ENCODE assay signal across 8 mouse cellular contexts in the genomic region with DNA sequence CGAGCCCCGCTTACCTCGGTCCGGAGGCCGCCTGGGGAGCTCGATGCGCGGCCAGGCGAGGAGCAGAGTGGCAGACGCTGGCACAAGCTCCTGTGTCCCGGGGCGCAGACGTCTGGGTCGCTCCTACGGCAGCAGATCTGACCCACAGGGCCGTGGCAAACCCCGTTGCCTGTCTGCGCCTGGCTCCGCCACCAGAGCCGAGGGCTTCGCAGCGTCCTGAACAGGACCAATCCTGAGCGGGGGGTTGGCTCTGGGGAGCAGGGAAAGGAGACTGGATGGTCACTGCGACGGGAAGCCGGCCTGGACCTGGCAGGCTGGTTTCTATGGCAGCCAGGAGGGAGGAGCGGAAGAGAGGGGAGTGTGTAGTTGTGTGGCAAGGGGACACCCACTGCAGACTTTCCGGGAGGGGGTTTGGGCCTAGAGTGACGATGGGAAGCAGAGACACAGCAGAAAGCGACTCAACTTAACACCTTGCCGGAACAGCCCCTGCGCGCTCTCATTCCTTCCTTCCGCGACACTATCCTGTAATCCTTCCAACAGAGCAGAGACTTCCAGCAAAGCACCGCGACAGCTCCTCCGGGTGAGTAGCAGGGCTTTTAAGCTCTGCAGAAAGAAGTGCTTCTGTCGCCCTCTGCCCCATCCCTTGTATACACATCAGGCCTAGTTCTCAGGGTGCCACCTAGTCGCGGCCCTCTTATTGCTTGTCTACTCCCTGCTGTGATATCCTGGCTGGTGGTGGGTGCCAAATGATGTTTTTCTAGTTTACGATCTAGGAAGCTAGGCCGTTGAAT. TPM values are rescaled to one million over a fixed set of nuclear protein-coding genes. Genes with fewer than 3 reads are reported as not detected.
DNase-seq lines count a peak whose midpoint lies in the region; ATAC-seq and TF ChIP-seq lines count a peak whose summit lies in the region.

Gene Nim1k (minus strand): TSS at position 202 of the 791 bp plus-strand sequence.

- TF ChIP-seq POLR2A in cortical plate, adult 2 months (IDR thresholded peaks at IDR 0.05; ENCODE audit: extremely low read depth, insufficient read depth, low read length): peak; percentile 69; the same call in 1 of the 2 replicates

- TF ChIP-seq CTCF in cortical plate, adult 2 months (IDR thresholded peaks at IDR 0.05; ENCODE audit: extremely low read depth, insufficient read depth, low read length): no peak

- peaks cover 2% of the 10 kb centered on the region; the same call in 1 of the 2 replicates for H3K4me1 ChIP-seq in cortical plate, adult 2 months (ENCODE audit: control insufficient read depth, insufficient read depth, low read length)

- H3K27ac ChIP-seq in cortical plate, adult 2 months (ENCODE audit: insufficient read depth, low read length): peak within 1 kb of the TSS; percentile 80

- peak within 1 kb of the TSS; percentile 84 for H3K4me3 ChIP-seq in cortical plate, adult 2 months (ENCODE audit: insufficient read depth, low read length)

- peak; percentile 78 for DNase-seq in gastrocnemius, postnatal 10 days
- DNase-seq in hindlimb bud, embryonic 11.5 days (ENCODE audit: extremely low spot score, low read depth, low spot score): peak; percentile 42
- peak; percentile 69 to 82 for DNase-seq in left cerebral cortex, adult 9 months (ENCODE audit: low spot score in 2 of 2)
- peak; percentile 81 to 85 for DNase-seq in right cerebral cortex, adult 2 months (ENCODE audit: low spot score in 2 of 2)
- peak; percentile 75 for DNase-seq in urinary bladder, postnatal 14 days (ENCODE audit: low spot score)

- peak; percentile 82 for ATAC-seq in activated CD4-positive, CD25-positive, alpha-beta regulatory T cell, adult 4 months
- ATAC-seq in megakaryocyte, adult 5-6 weeks (ENCODE audit: poor library complexity, severe bottlenecking): peak; percentile 72

RNA-seq across cellular contexts. Expression of gene Nim1k, which starts in this region (rescaled TPM):
- polyA plus RNA-seq in activated CD4-positive, CD25-positive, alpha-beta regulatory T cell, adult 4 months (2017; shearing (Covaris generic)): 1 to 10 TPM in 1 of 2 experiments, under 1 TPM in 1; 0.62 to 1.1 TPM
- 7.0 and 7.4 TPM in 2 replicates for polyA plus RNA-seq in cortical plate, adult 2 months (2012; rRNA removed)
- 1 to 10 TPM; 2.1 to 2.5 TPM for total RNA-seq in gastrocnemius, postnatal 10 days (2021)
- 0.98 and 1.4 TPM in 2 replicates for total RNA-seq in megakaryocyte, adult 5-6 weeks (2015)
- total RNA-seq in megakaryocyte, adult 5-6 weeks (2017): 0.48 and 1.5 TPM in 2 replicates

Comparison
In these comparisons a context has a peak if more than half of its experiments do, and no peak if none do; other contexts are left out.
1. Peak in every context shown above with its lines: DNase-seq, ATAC-seq, H3K4me3 ChIP-seq and H3K27ac ChIP-seq.